Mouse (Mus musculus) layer of hippocampus, postnatal 14 days (tissue): ENCODE results near the gene Ppp1r15b. TPM values are rescaled to one million over a fixed set of nuclear protein-coding genes. Genes with fewer than 3 reads are reported as not detected.
A peak's percentile ranks its signal among the peaks of the same experiment; 100 is the strongest.

Source experiments
- DNase-seq, 2 experiments: peaks; one replicate each; pipeline ENCODE4 v3.0.0; 2021 to 2022; ENCODE audit warnings: low spot score in 2 of 2, mixed read lengths in 1 of 2
- long read RNA-seq, 2 experiments: library from polyadenylated mRNA; stranded (forward); transcript quantifications; one replicate each; pipeline ENCODE4 v2.0.0; 2021
- total RNA-seq, 2 experiments: library from RNA; stranded (reverse); gene quantifications; 2 replicates each; pipeline ENCODE4 v1.2.3; 2021

The Ppp1r15b gene
- total RNA-seq = 10 to 100 TPM; 45.3 to 45.9 TPM
- long read RNA-seq, experiment 1, full-length matches to known transcripts = 17 of 22 reads
- long read RNA-seq, experiment 1, partial matches to known transcripts = 5 of 22 reads
- long read RNA-seq, experiment 1, other reads (novel, unspliced or antisense) = 0 of 22 reads
- long read RNA-seq, experiment 2, full-length matches to known transcripts = 24 of 30 reads
- long read RNA-seq, experiment 2, partial matches to known transcripts = 0 of 30 reads
- long read RNA-seq, experiment 2, other reads (novel, unspliced or antisense) = 6 of 30 reads

DNA sequence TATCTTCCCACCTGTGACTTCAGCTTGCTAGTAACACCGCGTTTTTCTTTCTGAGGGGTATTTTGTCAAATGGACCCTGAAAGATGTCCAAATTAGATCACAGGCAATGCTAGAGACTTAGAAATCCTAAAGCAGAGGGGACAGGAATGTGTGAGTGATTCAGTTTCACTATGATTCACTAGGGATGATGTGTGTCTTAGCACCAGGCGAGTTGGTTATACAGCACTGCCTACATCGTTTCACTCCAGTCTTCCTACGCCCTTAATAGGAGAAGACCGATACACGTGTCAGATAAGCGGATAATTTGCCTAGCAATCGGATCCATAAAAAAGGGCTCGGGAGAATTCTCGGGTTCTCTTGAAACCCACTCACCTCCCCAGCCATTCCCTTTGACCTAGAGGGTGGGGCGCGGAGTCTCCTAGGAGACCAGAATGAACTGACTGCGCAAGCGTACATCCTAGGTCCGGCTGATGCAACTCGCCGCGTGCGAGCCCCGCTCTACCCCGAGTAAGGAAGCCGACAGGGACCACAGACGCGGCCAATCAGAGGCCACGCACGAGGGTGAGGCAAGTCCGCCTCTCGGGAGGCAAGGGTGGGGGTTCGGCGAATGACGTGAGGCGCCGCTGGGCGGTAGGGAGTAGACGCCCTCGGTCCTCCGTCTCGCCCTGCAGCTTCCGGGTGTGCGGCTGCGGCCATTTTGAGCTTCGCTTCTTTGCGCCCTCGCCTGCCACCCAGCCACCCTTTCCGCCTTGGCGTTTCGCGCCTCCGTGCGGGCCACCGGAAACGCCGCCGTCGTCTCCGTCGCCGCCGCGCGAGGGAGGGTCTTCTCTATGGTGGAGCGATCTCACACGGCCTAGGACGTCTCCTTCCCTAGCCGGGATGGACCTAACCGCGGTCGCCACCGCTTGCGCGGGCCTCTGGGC is at the start of gene Ppp1r15b:
Ppp1r15b (plus strand) TSS at position 506 of the 923 bp plus-strand sequence.
- DNase-seq = peak; percentile 98 to 100

DNA sequence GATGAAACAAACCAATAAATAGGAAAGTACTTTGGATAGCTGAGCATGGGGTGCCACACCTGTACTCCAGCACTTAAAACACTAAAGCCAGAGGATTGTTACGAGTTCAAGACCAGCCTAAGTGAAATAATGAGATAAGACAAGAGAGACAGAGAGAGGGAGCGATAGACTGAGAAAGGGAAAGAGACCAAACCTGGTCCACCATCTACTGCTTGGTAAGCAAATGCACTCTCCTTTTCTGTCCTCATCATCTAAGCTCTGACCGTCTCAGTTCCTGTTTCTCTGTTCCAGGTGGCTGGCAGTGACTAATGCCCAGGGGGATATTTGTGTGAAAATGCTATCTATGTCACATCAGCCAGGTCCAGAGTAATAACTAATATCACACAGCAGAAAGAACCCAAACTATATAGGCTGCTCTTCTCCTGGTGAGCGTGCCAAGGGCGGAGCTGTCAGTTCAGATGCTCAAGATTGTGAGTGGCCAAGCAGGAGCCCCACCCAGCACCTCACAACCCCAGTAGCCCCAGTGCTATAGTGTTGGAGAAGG is 47.9 kb upstream of the Ppp1r15b start:
- DNase-seq = no peak

DNA sequence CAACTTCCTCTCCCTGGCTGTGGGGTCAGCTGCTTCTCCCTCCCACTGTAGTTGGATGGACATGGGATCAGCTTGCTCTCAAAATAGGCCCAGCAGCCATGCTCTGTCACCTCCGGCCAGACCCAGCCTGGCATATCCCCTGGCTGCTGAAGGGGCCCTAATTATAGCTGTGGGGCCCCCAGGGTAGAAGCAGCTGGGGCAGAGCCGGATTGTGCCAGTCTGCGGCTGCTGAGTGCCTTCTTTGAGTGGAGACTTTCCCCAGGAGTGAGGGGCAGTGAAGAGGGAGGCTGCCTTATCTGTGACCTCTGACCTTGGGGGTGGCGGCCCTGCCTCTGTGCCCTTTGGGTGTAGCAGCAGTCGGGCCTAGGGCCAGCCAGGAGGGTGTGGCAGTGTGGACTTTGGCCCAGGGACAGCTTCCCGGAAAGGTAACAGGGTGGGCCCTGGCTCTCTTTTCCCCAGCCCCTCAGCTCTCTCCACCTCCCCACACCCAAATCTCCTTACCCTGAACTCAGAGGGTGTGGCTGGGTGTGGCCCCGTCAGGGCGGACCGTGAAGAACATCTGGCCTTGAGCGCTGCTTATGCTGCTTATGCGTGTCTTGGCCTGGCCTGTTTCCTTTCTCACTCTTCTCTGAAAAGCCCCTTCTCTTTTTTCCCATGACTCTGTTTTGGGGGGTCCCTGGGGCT is 46.9 kb upstream of the Ppp1r15b start:
- no peak for DNase-seq

DNA sequence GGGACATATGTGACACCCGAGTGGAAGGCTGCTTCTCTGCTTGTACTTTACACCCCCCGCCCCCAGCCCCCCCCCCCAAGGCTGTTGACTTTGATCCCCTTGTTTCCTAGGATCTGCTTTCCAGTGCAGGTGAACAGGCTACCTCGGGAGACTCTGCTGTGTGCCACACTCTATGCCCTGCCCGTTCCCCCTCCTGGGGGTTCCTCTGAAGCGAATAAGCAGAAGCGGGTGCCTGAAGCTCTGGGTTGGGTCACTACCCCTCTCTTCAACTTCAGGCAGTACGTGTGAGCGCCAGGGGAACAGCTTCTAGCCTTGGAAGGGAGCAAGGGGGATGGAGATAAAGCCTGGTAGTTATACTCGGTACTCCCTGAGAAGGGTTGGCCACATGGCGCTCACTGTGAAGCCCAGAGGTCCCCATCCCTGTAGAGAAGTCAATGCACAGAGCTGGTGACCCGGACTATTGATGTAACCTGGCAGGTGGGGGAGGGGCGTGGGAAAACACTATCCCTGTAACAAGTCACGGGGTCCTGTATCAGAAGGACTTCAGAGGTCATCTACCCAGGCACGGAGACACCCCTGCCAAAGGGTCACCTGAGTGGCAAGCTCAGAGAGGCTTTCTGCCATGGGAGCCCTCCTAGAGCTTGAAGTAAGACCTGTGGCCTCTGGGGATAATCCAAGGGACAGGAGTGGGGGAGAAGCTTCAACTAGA is 46.1 kb upstream of the Ppp1r15b start:
- no peak for DNase-seq

DNA sequence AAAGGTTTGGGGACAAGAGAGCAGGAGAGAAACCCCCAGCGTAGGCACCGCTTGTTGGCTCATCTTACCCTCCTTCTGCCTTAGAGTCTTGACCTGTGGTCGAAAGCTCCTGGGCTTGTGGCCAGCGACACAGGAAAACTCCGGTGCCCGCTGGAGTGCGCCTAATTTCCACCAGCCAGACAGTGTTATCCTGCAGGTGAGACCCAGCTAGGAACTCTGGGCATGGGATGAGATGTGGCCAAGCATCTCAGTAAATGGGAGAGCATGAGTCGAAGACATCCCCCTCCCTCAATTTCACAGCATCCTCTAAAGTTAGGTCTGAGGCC is 45.6 kb upstream of the Ppp1r15b start:
- DNase-seq = no peak

DNA sequence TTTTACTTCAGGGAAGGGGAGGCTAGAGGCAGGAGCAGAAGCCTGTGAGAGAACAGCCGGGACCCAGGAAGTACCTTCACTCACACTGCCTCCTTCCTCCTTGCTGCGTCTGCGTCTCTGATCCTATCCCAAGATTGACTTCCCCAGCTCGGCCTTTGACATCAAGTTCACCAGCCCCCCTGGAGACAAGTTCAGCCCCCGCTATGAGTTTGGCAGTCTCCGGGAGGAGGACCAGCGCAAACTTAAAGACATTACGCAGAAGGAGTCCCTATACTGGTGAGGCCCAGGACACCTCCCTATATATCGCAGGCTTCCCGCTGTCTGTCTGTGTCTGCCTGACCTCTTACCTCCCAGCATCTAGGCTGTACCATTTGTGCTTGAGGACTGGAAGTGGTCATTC is 44.1 kb upstream of the Ppp1r15b start:
- DNase-seq = no peak

DNA sequence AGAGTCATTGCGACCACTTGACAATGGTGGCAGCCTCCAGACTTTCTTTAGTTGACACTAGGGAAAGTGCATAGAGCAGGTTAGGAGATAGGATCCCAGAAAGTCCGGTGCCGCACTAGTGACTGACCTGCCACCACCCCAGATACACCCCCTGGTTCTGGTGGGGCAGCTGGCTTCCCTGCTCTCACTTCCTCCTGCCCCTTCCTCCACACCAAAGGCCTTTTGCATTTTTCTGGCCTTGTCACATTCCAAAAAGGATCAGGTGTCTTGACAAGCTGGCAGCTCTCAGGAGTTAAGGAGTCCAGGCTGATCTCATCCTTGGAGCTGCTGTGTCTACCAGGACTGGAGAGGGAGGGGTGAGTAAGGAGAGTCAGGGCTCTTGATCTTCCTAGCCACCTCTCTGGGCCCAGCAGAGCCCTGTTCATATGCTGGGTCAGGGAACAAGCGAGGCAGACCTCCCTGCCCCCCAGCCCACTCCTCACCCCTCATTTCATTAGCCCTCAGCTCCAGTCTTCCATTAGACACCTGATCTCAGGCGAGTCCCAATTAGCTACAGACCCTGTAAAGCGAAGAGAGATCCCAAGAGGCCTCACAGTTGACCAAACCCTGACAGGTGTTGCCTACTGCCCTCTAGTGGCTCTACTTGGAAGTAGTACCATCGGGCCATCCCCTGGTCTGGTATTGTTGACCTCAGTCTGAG is 43.6 kb upstream of the Ppp1r15b start:
- DNase-seq = peak in 1 of 2 experiments; percentile 58

DNA sequence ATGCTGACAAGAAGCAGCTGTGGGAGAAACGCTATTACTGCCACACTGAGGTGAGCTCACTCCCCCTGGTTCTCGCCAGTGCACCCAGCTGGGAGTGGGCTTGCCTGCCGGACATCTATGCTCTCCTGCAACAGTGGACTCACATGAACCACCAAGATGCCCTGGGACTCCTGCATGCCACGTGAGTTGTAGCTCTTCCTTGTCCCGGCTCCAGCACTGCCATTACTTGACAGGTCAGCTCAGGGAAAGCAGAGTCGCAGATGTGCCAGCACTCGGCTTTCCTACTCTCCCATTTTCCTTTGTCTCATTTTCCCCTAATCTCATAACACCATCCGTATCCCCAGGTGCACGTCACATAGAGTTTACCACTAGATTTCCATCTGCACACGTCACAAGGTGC is 42.7 kb upstream of the Ppp1r15b start:
- DNase-seq = no peak

DNA sequence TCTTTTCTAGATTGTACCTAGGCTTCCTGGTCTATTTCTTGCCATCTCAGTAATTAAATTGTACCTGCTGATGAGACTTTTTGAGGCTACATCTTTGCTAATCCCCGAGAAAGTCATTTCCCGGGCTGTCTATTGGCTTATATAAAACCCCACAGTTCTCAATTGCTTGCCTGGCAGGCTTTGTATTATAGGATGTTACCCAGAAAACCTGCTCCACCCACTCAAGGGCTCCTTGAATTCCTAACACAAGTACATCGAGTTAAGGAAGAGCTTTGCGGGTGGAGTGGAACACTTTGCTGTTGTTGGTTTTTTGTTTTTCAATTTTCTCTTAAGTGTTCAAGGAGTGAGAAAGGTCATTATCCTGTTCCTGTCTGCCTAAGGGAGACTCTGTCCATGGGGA is 41.5 kb upstream of the Ppp1r15b start:
- DNase-seq = no peak

DNA sequence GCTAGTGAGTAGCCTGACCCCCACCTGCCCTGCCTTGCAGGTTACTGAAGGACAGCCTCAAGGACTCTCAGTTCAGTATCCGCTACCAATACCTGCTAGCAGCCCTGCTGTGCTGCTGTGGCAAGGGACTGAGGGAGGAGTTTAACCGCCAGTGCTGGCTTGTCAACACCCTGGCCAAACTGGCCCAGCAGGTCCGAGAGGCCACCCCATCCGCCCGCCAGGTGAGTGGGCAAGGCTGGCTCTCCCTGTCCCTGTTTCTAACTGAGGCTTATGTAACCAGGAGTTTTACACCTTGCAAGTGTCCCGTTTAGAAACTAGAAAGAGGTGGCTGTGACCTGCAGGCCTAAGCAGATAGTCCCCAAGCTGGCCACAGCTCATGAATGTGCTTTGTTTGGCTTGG is 40.3 kb upstream of the Ppp1r15b start:
- DNase-seq = no peak

DNA sequence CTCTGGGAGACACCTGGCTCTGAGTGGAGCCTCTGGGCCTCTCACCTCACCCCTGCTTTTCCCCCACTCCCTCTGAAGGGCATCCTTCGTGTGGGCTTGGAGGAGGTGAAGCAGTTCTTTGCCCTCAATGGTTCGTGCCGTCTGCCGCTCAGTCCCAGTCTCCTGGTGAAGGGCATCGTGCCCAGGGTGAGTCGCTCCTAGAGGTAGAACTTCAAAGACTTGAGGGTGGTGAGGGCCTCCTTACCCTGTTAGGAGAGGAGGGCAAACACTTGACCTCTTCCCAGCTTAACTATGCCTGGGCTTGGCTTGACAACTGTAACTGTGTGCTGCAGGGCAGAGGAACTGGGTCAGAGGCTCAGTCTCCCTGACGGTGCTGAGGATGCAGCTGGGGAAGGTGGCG is 39.5 kb upstream of the Ppp1r15b start:
- DNase-seq = no peak

DNA sequence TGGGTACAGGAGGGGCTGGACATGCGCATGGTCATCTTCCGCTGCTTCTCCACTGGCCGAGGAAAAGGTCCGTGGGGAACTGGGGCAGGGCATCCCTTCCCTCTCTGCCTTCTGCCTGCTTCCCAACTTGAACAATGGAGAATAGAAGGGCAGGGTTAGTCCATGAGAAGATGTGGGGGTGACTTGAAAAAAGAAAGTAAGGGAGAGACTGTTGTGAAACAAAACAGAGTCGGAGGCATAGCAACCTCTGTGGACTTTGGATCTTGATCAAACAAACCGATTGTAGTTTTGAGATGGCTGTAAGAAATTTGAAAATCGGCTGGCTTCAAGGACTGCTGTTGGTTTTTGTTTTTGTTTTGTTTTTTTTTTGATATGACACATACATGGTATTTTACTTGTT is 37.2 kb upstream of the Ppp1r15b start:
- DNase-seq = no peak

DNA sequence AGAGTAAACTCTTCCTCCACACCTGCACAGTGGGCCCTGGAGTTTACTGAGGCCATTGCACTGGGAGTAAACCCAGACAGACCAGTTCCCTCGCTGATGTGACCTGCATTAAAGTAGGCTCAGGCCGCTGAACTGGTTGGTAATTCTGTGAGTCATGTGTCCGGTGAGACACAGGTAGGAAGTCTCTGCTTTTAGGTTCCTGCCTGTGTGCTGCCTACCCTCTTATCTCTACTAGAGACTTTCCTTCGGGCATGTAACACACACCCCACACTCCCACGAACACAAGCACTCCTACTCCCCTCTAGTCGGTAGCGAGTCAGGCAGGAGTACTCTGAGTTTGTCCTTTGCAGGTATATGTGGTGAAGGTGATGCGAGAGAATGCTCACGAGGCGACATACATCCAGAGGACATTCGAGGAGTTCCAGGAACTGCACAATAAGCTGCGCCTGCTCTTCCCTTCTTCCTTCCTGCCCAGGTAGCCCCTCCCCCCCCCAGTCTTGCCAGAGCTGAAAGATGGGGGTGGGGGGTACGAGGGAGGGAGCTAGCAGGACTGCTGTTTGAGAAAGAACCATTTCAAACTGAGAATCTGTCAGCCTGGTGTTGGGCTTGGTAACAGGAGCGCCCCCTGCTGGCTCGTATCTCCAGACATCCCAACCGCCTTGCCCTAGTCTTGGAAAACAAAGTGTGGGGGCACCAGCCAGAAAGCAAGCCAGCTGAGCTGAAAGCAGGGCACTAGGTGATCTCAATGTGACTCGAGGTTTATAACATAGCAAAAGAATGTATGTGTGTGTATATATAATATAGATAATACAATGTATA is 29.8 kb upstream of the Ppp1r15b start:
- peak; percentile 73 to 75 for DNase-seq

DNA sequence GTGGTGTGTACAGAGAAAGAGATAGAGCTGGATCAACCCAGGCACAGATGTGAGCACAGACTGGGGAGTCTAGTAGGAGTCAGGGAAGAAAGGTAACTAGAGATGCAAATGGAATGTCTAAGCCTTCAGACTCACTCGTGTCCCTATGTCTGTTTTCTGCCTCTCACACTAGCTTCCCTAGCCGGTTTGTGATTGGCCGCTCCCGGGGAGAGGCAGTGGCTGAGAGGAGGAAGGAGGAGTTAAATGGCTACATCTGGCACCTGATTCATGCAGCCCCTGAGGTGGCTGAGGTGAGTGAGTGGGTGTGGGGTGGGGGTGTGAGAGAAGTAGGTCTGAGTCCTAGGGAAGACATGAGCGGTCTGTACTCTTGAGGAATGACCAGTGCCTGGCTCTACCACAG is 28.8 kb upstream of the Ppp1r15b start:
- DNase-seq = no peak

DNA sequence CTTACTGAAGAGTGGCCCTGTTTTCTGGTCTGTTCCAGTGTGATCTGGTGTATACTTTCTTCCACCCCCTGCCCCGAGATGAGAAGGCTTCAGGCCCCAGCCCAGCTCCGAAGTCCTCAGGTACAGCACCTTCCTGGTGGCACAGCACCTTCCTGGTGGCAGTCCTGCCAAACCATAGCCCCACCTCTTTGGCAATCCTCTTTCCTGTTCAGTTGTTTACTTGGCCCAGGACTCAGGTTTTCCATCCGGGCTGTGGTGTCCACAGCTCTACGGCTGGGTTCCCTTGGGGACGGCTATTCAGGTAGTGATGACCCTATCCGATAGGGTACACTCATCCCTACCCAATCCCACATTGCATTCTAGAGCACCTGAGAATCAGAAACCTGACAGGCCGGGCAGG is 27.6 kb upstream of the Ppp1r15b start:
- DNase-seq = no peak

DNA sequence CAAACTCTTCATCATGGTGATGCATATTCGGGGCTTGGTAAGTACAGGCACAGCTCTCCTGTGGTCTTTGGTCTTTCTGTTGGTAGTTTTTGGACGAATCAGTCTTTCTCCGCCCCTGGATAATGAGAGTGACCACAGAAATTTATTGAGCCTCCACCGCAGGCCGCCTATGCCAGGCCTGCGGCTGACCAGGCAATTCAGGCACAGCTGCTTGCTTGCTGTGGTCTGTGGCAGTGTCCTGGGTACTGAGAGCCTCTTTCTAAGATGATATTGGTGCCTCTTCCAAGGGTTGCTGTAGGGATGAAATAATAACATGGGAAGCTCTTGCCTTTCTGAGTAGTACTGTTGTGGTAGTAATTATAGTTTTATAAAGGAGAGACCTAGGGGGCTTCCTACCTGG is 27.1 kb upstream of the Ppp1r15b start:
- no peak for DNase-seq

DNA sequence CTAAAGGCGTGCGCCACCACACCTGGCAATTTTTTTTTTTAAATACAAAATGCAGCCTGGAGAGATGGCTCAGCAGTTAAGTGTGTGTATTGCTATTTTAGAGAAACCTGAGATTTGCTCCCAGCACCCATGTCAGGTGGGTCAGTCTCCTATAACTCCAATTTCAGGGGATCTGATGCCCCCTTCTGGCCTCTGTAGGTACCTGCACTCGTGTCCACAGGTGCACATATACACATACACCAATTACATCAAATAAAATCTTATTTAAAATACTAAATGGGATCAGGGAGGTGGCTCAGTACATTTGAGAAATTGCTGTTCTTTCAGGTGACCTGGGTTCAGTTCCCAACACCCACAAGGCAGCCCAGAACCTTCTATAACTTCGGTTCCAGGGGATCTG is 14.8 kb upstream of the Ppp1r15b start:
- DNase-seq = no peak

DNA sequence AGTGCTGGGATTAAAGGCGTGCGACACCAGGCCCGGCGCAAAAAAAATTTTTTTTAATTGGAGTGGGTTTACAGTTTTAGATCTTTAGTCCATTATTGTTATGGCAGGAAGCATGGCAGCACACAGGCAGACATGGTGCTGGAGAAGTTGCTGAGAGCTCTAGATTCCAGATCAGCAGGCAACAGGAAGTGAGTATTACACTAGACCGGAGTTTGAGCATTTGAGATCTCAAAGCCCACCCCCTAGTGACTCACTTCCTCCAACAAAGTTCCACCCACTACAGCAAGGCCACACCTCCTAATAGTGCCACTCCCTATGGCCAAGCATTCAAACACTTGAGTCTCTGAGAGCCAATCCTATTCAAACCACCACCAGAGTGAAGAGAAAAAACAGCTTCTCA is 12.8 kb upstream of the Ppp1r15b start:
- no peak for DNase-seq

DNA sequence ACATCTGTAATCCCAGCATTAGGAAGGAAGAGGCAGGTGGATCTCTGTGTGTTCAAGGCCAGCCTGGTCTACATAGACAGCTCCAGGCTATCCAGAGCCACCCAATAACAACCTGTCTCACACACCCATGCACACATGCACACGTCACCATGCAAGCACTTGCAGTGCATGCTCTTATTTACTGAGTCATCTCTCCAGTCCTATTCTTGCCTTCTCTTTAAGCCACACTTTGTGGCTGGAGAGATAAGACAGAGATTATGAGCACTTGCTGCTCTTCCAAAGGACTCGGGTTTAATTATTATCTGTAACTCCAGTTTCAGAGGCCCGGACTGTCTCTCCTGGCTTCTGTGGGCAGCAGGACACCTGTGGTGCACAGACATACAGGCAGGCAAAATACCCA is 12.1 kb upstream of the Ppp1r15b start:
- no peak for DNase-seq
